Mouse (Mus musculus) limb, embryonic 10.5 days (tissue): Measurements from ENCODE around the gene Cope. TPM values are rescaled to one million over a fixed set of nuclear protein-coding genes. Genes with fewer than 3 reads are reported as not detected.
A peak's percentile ranks its signal among the peaks of the same experiment; 100 is the strongest.

Experiments
- DNase-seq: peaks from one replicate; pipeline ENCODE4 v3.0.0-alpha.2; 2017; ENCODE audit warnings: low spot score
- H3K27ac ChIP-seq: fragments of 300-500 bp; sonication (generic); 2 replicates; pipeline ENCODE4 v1.5.1; 2016; ENCODE audit warnings: mild to moderate bottlenecking
- H3K27me3 ChIP-seq: fragments of 300-500 bp; sonication (generic); 2 replicates; pipeline ENCODE4 v1.6.1; 2016; ENCODE audit warnings: low read depth, mild to moderate bottlenecking; ENCODE audit not compliant: poor library complexity, severe bottlenecking
- H3K36me3 ChIP-seq: fragments of 300-500 bp; sonication (generic); 2 replicates; pipeline ENCODE4 v1.6.1; 2016; ENCODE audit warnings: mild to moderate bottlenecking, moderate library complexity
- H3K4me1 ChIP-seq: fragments of 300-500 bp; sonication (generic); 2 replicates; pipeline ENCODE4 v1.6.1; 2016
- H3K4me3 ChIP-seq: fragments of 300-500 bp; sonication (generic); 2 replicates; pipeline ENCODE4 v1.5.1; 2016; ENCODE audit warnings: mild to moderate bottlenecking, moderate library complexity
- H3K9me3 ChIP-seq: fragments of 300-500 bp; sonication (generic); replicated peaks from 2 replicates; pipeline ENCODE4 v1.6.1; 2016; ENCODE audit warnings: mild to moderate bottlenecking
- WGBS: fragments of 180-500 bp; shearing (Covaris S2); methylation state at CpG from one replicate; pipeline ENCODE4 v1.1.7; 2016; 5-methylcytosine and 5-hydroxymethylcytosine counted together
- polyA plus RNA-seq: library from polyadenylated mRNA; unstranded; fragments of >200 nt; fragmentation: Nextera tagmentation; extraction: Ambion mirVana; gene quantifications from 2 replicates; pipeline ENCODE4 v1.2.1, GENCODE M21; 2016

The Cope gene
- polyA plus RNA-seq, 1 experiment from 2014 or later: 321 TPM

- Histone ChIP-seq H3K9me3 (no peaks in the 10 kb centered on the region), H3K4me1 (peaks cover 61% of the 10 kb centered on the region), H3K27me3 (no peaks in the 10 kb centered on the region), H3K36me3 (peaks cover 21% of the 10 kb centered on the region), H3K4me3 (no peak overlapping the region), H3K27ac (peak overlapping the region; percentile 42)
- DNase-seq: no peak
- 64% methylated on average over 3 of the region's 3 CpGs for WGBS
Measured at GRCm38 (mm10) chr8:70281001-70281400, 21.3 kb upstream of the Cope start.

- H3K9me3 ChIP-seq: no peaks in the 10 kb centered on the region
- no peaks in the 10 kb centered on the region for H3K27me3 ChIP-seq
- WGBS: 1% methylated on average over 36 of the region's 36 CpGs
- peaks cover 60% of the 10 kb centered on the region for H3K4me1 ChIP-seq
- peak; percentile 97 for DNase-seq
- peak within 1 kb of the TSS; percentile 93 for H3K4me3 ChIP-seq
- H3K27ac ChIP-seq: peak within 1 kb of the TSS; percentile 99
- H3K36me3 ChIP-seq: peaks cover 38% of the 10 kb centered on the region
Measured at GRCm38 (mm10) chr8:70282603-70283135, 19.6 kb upstream of the Cope start, which contains the start of gene Homer3. Homer3 (plus strand) TSS chr8:70282827.

- Histone ChIP-seq H3K27ac (peak overlapping the region; percentile 99), H3K4me1 (peaks cover 52% of the 10 kb centered on the region), H3K36me3 (peaks cover 45% of the 10 kb centered on the region), H3K27me3 (no peaks in the 10 kb centered on the region), H3K9me3 (no peaks in the 10 kb centered on the region), H3K4me3 (peak overlapping the region; percentile 93)
- peak; percentile 54 for DNase-seq
- WGBS: 1% methylated on average over 54 of the region's 55 CpGs
Measured at GRCm38 (mm10) chr8:70283136-70284077, 18.9 kb upstream of the Cope start.

GRCm38 (mm10) chr8:70284421-70284820, 17.9 kb upstream of the Cope start:
- 86% methylated on average over 5 of the region's 5 CpGs for WGBS
- H3K9me3 ChIP-seq: no peaks in the 10 kb centered on the region
- H3K4me1 ChIP-seq: peaks cover 46% of the 10 kb centered on the region
- peaks cover 55% of the 10 kb centered on the region for H3K36me3 ChIP-seq
- peak overlapping the region; percentile 93 for H3K4me3 ChIP-seq
- H3K27me3 ChIP-seq: no peaks in the 10 kb centered on the region
- H3K27ac ChIP-seq: no peak overlapping the region
- no peak for DNase-seq

- no peak for DNase-seq
- H3K4me1 ChIP-seq: peaks cover 44% of the 10 kb centered on the region
- H3K9me3 ChIP-seq: no peaks in the 10 kb centered on the region
- H3K4me3 ChIP-seq: no peak overlapping the region
- H3K27ac ChIP-seq: no peak overlapping the region
- H3K27me3 ChIP-seq: no peaks in the 10 kb centered on the region
- WGBS: 96% methylated on average over 15 of the region's 15 CpGs
- H3K36me3 ChIP-seq: peaks cover 64% of the 10 kb centered on the region
Measured at GRCm38 (mm10) chr8:70285304-70285703, 17.0 kb upstream of the Cope start.

GRCm38 (mm10) chr8:70286737-70287136, 15.6 kb upstream of the Cope start:
- Histone ChIP-seq H3K4me1 (peaks cover 30% of the 10 kb centered on the region), H3K9me3 (no peaks in the 10 kb centered on the region), H3K27me3 (no peaks in the 10 kb centered on the region), H3K4me3 (no peak overlapping the region), H3K27ac (no peak overlapping the region), H3K36me3 (peaks cover 78% of the 10 kb centered on the region)
- 90% methylated on average over 8 of the region's 8 CpGs for WGBS
- no peak for DNase-seq

- 69% methylated on average over 5 of the region's 5 CpGs for WGBS
- H3K36me3 ChIP-seq: peaks cover 97% of the 10 kb centered on the region
Measured at GRCm38 (mm10) chr8:70293988-70294405, 8.3 kb upstream of the Cope start.

GRCm38 (mm10) chr8:70300881-70301280, 1.4 kb upstream of the Cope start:
- Histone ChIP-seq H3K9me3 (no peaks in the 10 kb centered on the region), H3K27me3 (no peaks in the 10 kb centered on the region), H3K4me1 (peaks cover 25% of the 10 kb centered on the region), H3K27ac (no peak overlapping the region), H3K4me3 (0 out of 2 replicates have a peak overlapping the region, but pooled peaks have one; percentile 13), H3K36me3 (peaks cover 69% of the 10 kb centered on the region)
- DNase-seq: no peak
- WGBS: 82% methylated on average over 3 of the region's 3 CpGs

More at GRCm38 (mm10) chr8:70293988-70294405, 8.3 kb upstream of the Cope start:
- Histone ChIP-seq H3K4me3 (no peak overlapping the region), H3K27me3 (no peaks in the 10 kb centered on the region), H3K9me3 (no peaks in the 10 kb centered on the region), H3K27ac (no peak overlapping the region), H3K4me1 (peaks cover 12% of the 10 kb centered on the region; the same call in 1 of the 2 replicates)
- no peak for DNase-seq

- peak overlapping the region; percentile 88 for H3K4me3 ChIP-seq
- peak overlapping the region; percentile 88 for H3K27ac ChIP-seq
- 3% methylated on average over 16 of the region's 16 CpGs for WGBS
- H3K27me3 ChIP-seq: no peaks in the 10 kb centered on the region
- peaks cover 25% of the 10 kb centered on the region for H3K4me1 ChIP-seq
- H3K36me3 ChIP-seq: peaks cover 69% of the 10 kb centered on the region
- H3K9me3 ChIP-seq: no peaks in the 10 kb centered on the region
- no peak for DNase-seq
Measured at GRCm38 (mm10) chr8:70302901-70303300, 583 bp downstream of the Cope start.

- Histone ChIP-seq H3K36me3 (peaks cover 95% of the 10 kb centered on the region), H3K27me3 (no peaks in the 10 kb centered on the region), H3K27ac (no peak overlapping the region), H3K9me3 (no peaks in the 10 kb centered on the region), H3K4me3 (no peak overlapping the region), H3K4me1 (0 out of 2 replicates have a peak, but pooled peaks cover under 1% of the 10 kb centered on the region)
- 40% methylated on average over 2 of the region's 2 CpGs for WGBS
- DNase-seq: no peak
Measured at GRCm38 (mm10) chr8:70309311-70309710, 7.0 kb downstream of the Cope start.

GRCm38 (mm10) chr8:70313399-70313798, 11.1 kb downstream of the Cope start:
- H3K4me3 ChIP-seq: no peak overlapping the region

GRCm38 (mm10) chr8:70315624-70316510, 13.5 kb downstream of the Cope start, which contains the start of gene Cers1:
Cers1 (plus strand) TSS chr8:70315775.
- Histone ChIP-seq H3K27me3 (peaks cover 4% of the 10 kb centered on the region; the same call in 1 of the 2 replicates), H3K36me3 (peaks cover 36% of the 10 kb centered on the region), H3K27ac (peak within 1 kb of the TSS; percentile 83), H3K9me3 (no peaks in the 10 kb centered on the region), H3K4me3 (peak within 1 kb of the TSS; percentile 66), H3K4me1 (peaks cover 33% of the 10 kb centered on the region)
- peak; percentile 82 for DNase-seq
- WGBS: 2% methylated on average over 66 of the region's 66 CpGs

More at GRCm38 (mm10) chr8:70313399-70313798, 11.1 kb downstream of the Cope start:
- peaks cover 33% of the 10 kb centered on the region for H3K4me1 ChIP-seq
- 89% methylated on average over 2 of the region's 2 CpGs for WGBS
- no peak overlapping the region for H3K27ac ChIP-seq
- peaks cover 59% of the 10 kb centered on the region for H3K36me3 ChIP-seq
- no peaks in the 10 kb centered on the region for H3K9me3 ChIP-seq
- peaks cover 4% of the 10 kb centered on the region; the same call in 1 of the 2 replicates for H3K27me3 ChIP-seq
- DNase-seq: no peak
